11 mouse cellular contexts compared by ENCODE assay signal in genomic region chr14:24995226-24995625, GRCm38 (mm10).
DNase-seq lines count a peak whose midpoint lies in the region; ATAC-seq and TF ChIP-seq lines count a peak whose summit lies in the region.
"Had no signal": no experiment of that assay in that cellular context is flagged by ENCODE, and none has a peak within 500 bp of the region (broad histone marks: within the 10 kb centered on the region; RNA-seq: fewer than 3 reads in every experiment).

No protein-coding gene starts in this region.

- H3K27ac ChIP-seq in embryonic facial prominence, embryonic 10.5 days (replicated peaks) = peak overlapping the region; percentile 72
- H3K27ac ChIP-seq in limb, embryonic 10.5 days = peak overlapping the region; percentile 78
- H3K27ac ChIP-seq: liver, embryonic 14.5 days; stomach, postnatal 0 days had no signal

- no peak for ATAC-seq in CD4-positive, CD25-positive, alpha-beta regulatory T cell, adult 4 months

- peaks cover 12% of the 10 kb centered on the region; the same call in 1 of the 2 replicates for H3K27me3 ChIP-seq in embryonic facial prominence, embryonic 10.5 days (replicated peaks; ENCODE audit: low read depth, poor library complexity, severe bottlenecking)
- 0 out of 2 replicates have a peak, but pooled peaks cover 13% of the 10 kb centered on the region for H3K27me3 ChIP-seq in limb, embryonic 10.5 days (ENCODE audit: low read depth, poor library complexity, severe bottlenecking)

- TF ChIP-seq POLR2A in brain, embryonic 14.5 days (IDR thresholded peaks at IDR 0.05; ENCODE audit: borderline replicate concordance, extremely low read depth, insufficient read depth, insufficient read length, poor library complexity, severe bottlenecking) = no peak

- DNase-seq in gastrocnemius, adult 18-20 months (ENCODE audit: low spot score) = peak; percentile 29
- no peak for DNase-seq in gastrocnemius, postnatal 4 days (ENCODE audit: low spot score in 2 of 2)
- peak; percentile 74 for DNase-seq in brain, embryonic 14.5 days (ENCODE audit: low read depth)
- DNase-seq in embryonic facial prominence, embryonic 10.5 days (ENCODE audit: low spot score) = no peak
- no peak for DNase-seq in limb, embryonic 10.5 days (ENCODE audit: low spot score)
- no peak for DNase-seq in B cell, adult 2 months
- DNase-seq in lung, postnatal 10 days = no peak
- DNase-seq: kidney, adult 11 months had no signal

- H3K9me3 ChIP-seq in embryonic facial prominence, embryonic 10.5 days = peaks cover 4% of the 10 kb centered on the region; the same call in 1 of the 2 replicates
- H3K9me3 ChIP-seq in limb, embryonic 10.5 days (replicated peaks) = no peaks in the 10 kb centered on the region

- WGBS in embryonic facial prominence, embryonic 10.5 days = 58% methylated on average over 7 of the region's 7 CpGs
- 60% methylated on average over 7 of the region's 7 CpGs for WGBS in limb, embryonic 10.5 days

- TF ChIP-seq CTCF in brain, embryonic 14.5 days (IDR thresholded peaks at IDR 0.05; ENCODE audit: borderline replicate concordance, extremely low read depth, insufficient read depth, insufficient read length) = no peak

- 0 out of 2 replicates have a peak, but pooled peaks cover 3% of the 10 kb centered on the region for H3K36me3 ChIP-seq in embryonic facial prominence, embryonic 10.5 days (replicated peaks)
- peaks cover 3% of the 10 kb centered on the region; the same call in 1 of the 2 replicates for H3K36me3 ChIP-seq in limb, embryonic 10.5 days

- H3K4me3 ChIP-seq in embryonic facial prominence, embryonic 10.5 days = no peak overlapping the region
- no peak overlapping the region for H3K4me3 ChIP-seq in limb, embryonic 10.5 days

- peaks cover 57% of the 10 kb centered on the region for H3K4me1 ChIP-seq in embryonic facial prominence, embryonic 10.5 days
- peaks cover 67% of the 10 kb centered on the region for H3K4me1 ChIP-seq in limb, embryonic 10.5 days

Comparison
In these comparisons a context has a peak if more than half of its experiments do, and no peak if none do; other contexts are left out.
1. DNase-seq: peak in gastrocnemius, adult 18-20 months (single experiment) and brain, embryonic 14.5 days (single experiment); none in gastrocnemius, postnatal 4 days (0 of 2), embryonic facial prominence, embryonic 10.5 days (single experiment), limb, embryonic 10.5 days (single experiment), B cell, adult 2 months (0 of 2) and lung, postnatal 10 days (single experiment).